Comparison of ENCODE assay signal across 29 mouse cellular contexts in genomic region chr4:43673703-43674102, GRCm38 (mm10). TPM values are rescaled to one million over a fixed set of nuclear protein-coding genes. Genes with fewer than 3 reads are reported as not detected.
"Had no signal": no experiment of that assay in that cellular context is flagged by ENCODE, and none has a peak within 500 bp of the region (broad histone marks: within the 10 kb centered on the region; RNA-seq: fewer than 3 reads in every experiment).

No protein-coding gene starts in this region.

- H3K4me2 ChIP-seq: liver, embryonic 11.5 days; midbrain, embryonic 11.5 days had no signal

- ATAC-seq: intestine, embryonic 16.5 days; liver, postnatal 0 days had no signal

- H3K27ac ChIP-seq: liver, embryonic 14.5 days had no signal

- DNase-seq: kidney, adult 18-20 months; kidney, adult 9 months; kidney, postnatal 14 days; kidney, postnatal 4 days; left cerebral cortex, postnatal 4 days; liver, postnatal 0 days; midbrain, embryonic 14.5 days; thymus, adult 18-20 months; thymus, postnatal 36 days had no signal

- H3K9ac ChIP-seq: liver, embryonic 14.5 days; liver, postnatal 0 days had no signal

RNA-seq across cellular contexts. Expression of gene Fam221b, which starts 4.8 kb away (rescaled TPM):
- total RNA-seq: midbrain, postnatal 0 days had no signal
- polyA plus RNA-seq: small intestine, adult 2 months; spleen, adult 2 months had no signal

RNA-seq across cellular contexts. Expression of gene Spag8, which starts 20.3 kb away (rescaled TPM):
- total RNA-seq: megakaryocyte-erythroid progenitor cell, adult 5-6 weeks had no signal
- polyA plus RNA-seq: liver, postnatal 0 days had no signal

RNA-seq across cellular contexts. Expression of gene Olfr70, which starts 26.9 kb away (rescaled TPM):
- total RNA-seq: layer of hippocampus, adult 18-20 months; layer of hippocampus, postnatal 14 days; left cerebral cortex, adult 8-10 months; left cerebral cortex, postnatal 14 days; left cerebral cortex, postnatal 4 days; megakaryocyte progenitor cell, adult 5-6 weeks; megakaryocyte-erythroid progenitor cell, adult 5-6 weeks; midbrain, postnatal 0 days had no signal
- polyA plus RNA-seq: intestine, embryonic 16.5 days; kidney, embryonic 16.5 days; limb, embryonic 14.5 days; liver, embryonic 11.5 days; liver, embryonic 14.5 days; liver, postnatal 0 days; midbrain, embryonic 11.5 days; midbrain, embryonic 14.5 days; midbrain, postnatal 0 days; neural tube, embryonic 11.5 days; neural tube, embryonic 14.5 days; small intestine, adult 2 months; spleen, adult 2 months; stomach, embryonic 16.5 days; testis, adult 2 months; urinary bladder, adult 2 months had no signal
